Mouse (Mus musculus) embryonic facial prominence, embryonic 11.5 days (tissue): ENCODE results near the gene Prima1. TPM values are rescaled to one million over a fixed set of nuclear protein-coding genes. Genes with fewer than 3 reads are reported as not detected.

Source experiments
- ATAC-seq: fragments of 200-750 bp; cut with Nextera tagmentation; replicated peaks from 2 replicates; pipeline ENCODE4 v1.8.0; 2017; ENCODE audit warnings: low read depth; ENCODE audit not compliant: insufficient number of reproducible peaks, low FRiP score, low TSS enrichment
- DNase-seq: peaks from one replicate; pipeline ENCODE4 v3.0.0-alpha.2; 2015; ENCODE audit warnings: low spot score
- H3K27ac ChIP-seq: fragments of 300-500 bp; sonication (generic); replicated peaks from 2 replicates; pipeline ENCODE4 v1.5.1; 2014; ENCODE audit warnings: mild to moderate bottlenecking, low read depth, low read length, control low read depth
- H3K27me3 ChIP-seq: fragments of 300-500 bp; sonication (generic); 2 replicates; pipeline ENCODE4 v1.6.1; 2014; ENCODE audit warnings: mild to moderate bottlenecking, low read length, moderate library complexity, mixed read lengths; ENCODE audit not compliant: control insufficient read depth, insufficient read depth
- H3K36me3 ChIP-seq: fragments of 300-500 bp; sonication (generic); replicated peaks from 2 replicates; pipeline ENCODE4 v1.6.1; 2014; ENCODE audit warnings: low read depth, mild to moderate bottlenecking, low read length, moderate library complexity, mixed read lengths; ENCODE audit not compliant: control insufficient read depth, insufficient read depth
- H3K4me1 ChIP-seq: fragments of 300-500 bp; sonication (generic); 2 replicates; pipeline ENCODE4 v1.6.1; 2014; ENCODE audit warnings: low read length, mixed read lengths; ENCODE audit not compliant: control insufficient read depth, insufficient read depth
- H3K4me2 ChIP-seq: fragments of 300-500 bp; sonication (generic); 2 replicates; pipeline ENCODE4 v1.6.1; 2014; ENCODE audit warnings: low read depth, mild to moderate bottlenecking, control low read depth, low read length, moderate library complexity
- H3K4me3 ChIP-seq: fragments of 300-500 bp; sonication (generic); 2 replicates; pipeline ENCODE4 v1.5.1; 2014; ENCODE audit warnings: low read depth, low read length, control low read depth
- H3K9ac ChIP-seq: fragments of 300-500 bp; sonication (generic); replicated peaks from 2 replicates; pipeline ENCODE4 v1.6.1; 2014; ENCODE audit warnings: mild to moderate bottlenecking, control low read depth, low read length
- H3K9me3 ChIP-seq: fragments of 300-500 bp; sonication (generic); replicated peaks from 2 replicates; pipeline ENCODE4 v1.6.1; 2016; ENCODE audit warnings: mild to moderate bottlenecking, low read length, inconsistent platforms, mixed read lengths; ENCODE audit not compliant: control insufficient read depth
- WGBS: fragments of 180-500 bp; shearing (Covaris S2); extraction: QIAGEN DNeasy Blood & Tissue Kit; methylation state at CpG from one replicate; pipeline ENCODE4 v1.1.7; 2014; 5-methylcytosine and 5-hydroxymethylcytosine counted together
- polyA plus RNA-seq: library from polyadenylated mRNA; unstranded; fragments of >200 nt; fragmentation: Nextera tagmentation; extraction: Ambion mirVana; gene quantifications from 2 replicates; pipeline ENCODE4 v1.2.1, GENCODE M21; 2014

The Prima1 gene
- polyA plus RNA-seq, 1 experiment from 2014 or later, result 0.50 TPM

GRCm38 (mm10) chr12:103160721-103161120, 81.2 kb downstream of the Prima1 start:
- Histone ChIP-seq H3K9me3 (no peaks in the 10 kb centered on the region), H3K36me3 (no peaks in the 10 kb centered on the region), H3K4me3 (no peak overlapping the region), H3K4me1 (no peaks in the 10 kb centered on the region; the same call in 1 of the 2 replicates), H3K4me2 (no peak overlapping the region), H3K27me3 (no peaks in the 10 kb centered on the region), H3K27ac (no peak overlapping the region), H3K9ac (no peak overlapping the region)
- ATAC-seq (no peak), DNase-seq (no peak)
- 89% methylated on average over 4 of the region's 4 CpGs for WGBS

- no peaks in the 10 kb centered on the region for H3K27me3 ChIP-seq
- ATAC-seq (no peak), DNase-seq (no peak)
- H3K36me3 ChIP-seq, result no peaks in the 10 kb centered on the region
- H3K4me3 ChIP-seq, result no peak overlapping the region
- no peaks in the 10 kb centered on the region for H3K9me3 ChIP-seq
- H3K9ac ChIP-seq, result no peak overlapping the region
- WGBS, result 67% methylated on average over 8 of the region's 8 CpGs
- H3K27ac ChIP-seq, result no peak overlapping the region
- no peaks in the 10 kb centered on the region; the same call in 1 of the 2 replicates for H3K4me1 ChIP-seq
- H3K4me2 ChIP-seq, result no peak overlapping the region
Measured at GRCm38 (mm10) chr12:103159016-103159415, 82.9 kb downstream of the Prima1 start.

GRCm38 (mm10) chr12:103157129-103157910, 84.6 kb downstream of the Prima1 start:
- no peak for ATAC-seq
- Histone ChIP-seq H3K27ac (no peak overlapping the region), H3K27me3 (no peaks in the 10 kb centered on the region), H3K9me3 (no peaks in the 10 kb centered on the region), H3K9ac (no peak overlapping the region), H3K36me3 (no peaks in the 10 kb centered on the region), H3K4me1 (no peaks in the 10 kb centered on the region; the same call in 1 of the 2 replicates), H3K4me2 (no peak overlapping the region), H3K4me3 (no peak overlapping the region)
- DNase-seq, result peak; percentile 43
- 63% methylated on average over 18 of the region's 18 CpGs for WGBS

GRCm38 (mm10) chr12:103155406-103155805, 86.5 kb downstream of the Prima1 start:
- Histone ChIP-seq H3K9ac (no peak overlapping the region), H3K36me3 (no peaks in the 10 kb centered on the region), H3K4me1 (no peaks in the 10 kb centered on the region; the same call in 1 of the 2 replicates), H3K27ac (no peak overlapping the region), H3K27me3 (no peaks in the 10 kb centered on the region), H3K4me3 (no peak overlapping the region), H3K4me2 (no peak overlapping the region), H3K9me3 (no peaks in the 10 kb centered on the region)
- WGBS, result 59% methylated on average over 3 of the region's 3 CpGs
- DNase-seq, result peak; percentile 31
- no peak for ATAC-seq

- H3K9ac ChIP-seq, result no peak overlapping the region
- ATAC-seq (no peak), DNase-seq (no peak)
- H3K4me1 ChIP-seq, result no peaks in the 10 kb centered on the region; the same call in 1 of the 2 replicates
- no peaks in the 10 kb centered on the region for H3K36me3 ChIP-seq
- no peak overlapping the region for H3K4me2 ChIP-seq
- no peaks in the 10 kb centered on the region for H3K9me3 ChIP-seq
- H3K27me3 ChIP-seq, result no peaks in the 10 kb centered on the region
- H3K27ac ChIP-seq, result no peak overlapping the region
- 67% methylated on average over 2 of the region's 2 CpGs for WGBS
- H3K4me3 ChIP-seq, result no peak overlapping the region
Measured at GRCm38 (mm10) chr12:103154927-103155326, 87.0 kb downstream of the Prima1 start.

- DNase-seq, result no peak
- Histone ChIP-seq H3K4me1 (no peaks in the 10 kb centered on the region), H3K9ac (no peak overlapping the region), H3K27ac (no peak overlapping the region), H3K4me2 (no peak overlapping the region), H3K4me3 (no peak overlapping the region), H3K27me3 (no peaks in the 10 kb centered on the region), H3K9me3 (no peaks in the 10 kb centered on the region), H3K36me3 (no peaks in the 10 kb centered on the region)
- WGBS, result 75% methylated on average over 2 of the region's 2 CpGs
- ATAC-seq, result no peak
Measured at GRCm38 (mm10) chr12:103150247-103150646, 91.7 kb downstream of the Prima1 start.

Other genes with a start within 250 kb of the Prima1 start
- 4.5 and 5.1 TPM in 2 replicates for gene Fam181a, start 68.8 kb upstream of the Prima1 start, polyA plus RNA-seq
- gene Asb2, start 113.9 kb upstream of the Prima1 start, polyA plus RNA-seq, result 0.92 and 1.2 TPM in 2 replicates
- 12.2 and 12.5 TPM in 2 replicates for gene Otub2, start 146.5 kb upstream of the Prima1 start, polyA plus RNA-seq
- 0.42 and 0.43 TPM in 2 replicates for gene 9330161L09Rik, start 165.7 kb upstream of the Prima1 start, polyA plus RNA-seq
- gene Ddx24, start 183.7 kb upstream of the Prima1 start, polyA plus RNA-seq, result 114 TPM in 2 replicates
- 3.5 and 3.7 TPM in 2 replicates for gene Ifi27, start 192.1 kb upstream of the Prima1 start, polyA plus RNA-seq
- 0.70 and 2.1 TPM in 2 replicates for gene Ifi27l2a, start 201.5 kb upstream of the Prima1 start, polyA plus RNA-seq
- not detected in 2 replicates for gene Ifi27l2b, start 215.1 kb upstream of the Prima1 start, polyA plus RNA-seq